Mouse (Mus musculus) neural tube, postnatal 0 days (tissue): ENCODE measurements around the gene Chac1. TPM values are rescaled to one million over a fixed set of nuclear protein-coding genes. Genes with fewer than 3 reads are reported as not detected.

Source experiments
- polyA plus RNA-seq: library from polyadenylated mRNA; unstranded; fragments of >200 nt; fragmentation: Nextera tagmentation; extraction: Ambion mirVana; gene quantifications from 2 replicates; pipeline ENCODE4 v1.2.1, GENCODE M21; 2015

Gene Chac1
- polyA plus RNA-seq: 15.1 and 16.3 TPM in 2 replicates

DNA sequence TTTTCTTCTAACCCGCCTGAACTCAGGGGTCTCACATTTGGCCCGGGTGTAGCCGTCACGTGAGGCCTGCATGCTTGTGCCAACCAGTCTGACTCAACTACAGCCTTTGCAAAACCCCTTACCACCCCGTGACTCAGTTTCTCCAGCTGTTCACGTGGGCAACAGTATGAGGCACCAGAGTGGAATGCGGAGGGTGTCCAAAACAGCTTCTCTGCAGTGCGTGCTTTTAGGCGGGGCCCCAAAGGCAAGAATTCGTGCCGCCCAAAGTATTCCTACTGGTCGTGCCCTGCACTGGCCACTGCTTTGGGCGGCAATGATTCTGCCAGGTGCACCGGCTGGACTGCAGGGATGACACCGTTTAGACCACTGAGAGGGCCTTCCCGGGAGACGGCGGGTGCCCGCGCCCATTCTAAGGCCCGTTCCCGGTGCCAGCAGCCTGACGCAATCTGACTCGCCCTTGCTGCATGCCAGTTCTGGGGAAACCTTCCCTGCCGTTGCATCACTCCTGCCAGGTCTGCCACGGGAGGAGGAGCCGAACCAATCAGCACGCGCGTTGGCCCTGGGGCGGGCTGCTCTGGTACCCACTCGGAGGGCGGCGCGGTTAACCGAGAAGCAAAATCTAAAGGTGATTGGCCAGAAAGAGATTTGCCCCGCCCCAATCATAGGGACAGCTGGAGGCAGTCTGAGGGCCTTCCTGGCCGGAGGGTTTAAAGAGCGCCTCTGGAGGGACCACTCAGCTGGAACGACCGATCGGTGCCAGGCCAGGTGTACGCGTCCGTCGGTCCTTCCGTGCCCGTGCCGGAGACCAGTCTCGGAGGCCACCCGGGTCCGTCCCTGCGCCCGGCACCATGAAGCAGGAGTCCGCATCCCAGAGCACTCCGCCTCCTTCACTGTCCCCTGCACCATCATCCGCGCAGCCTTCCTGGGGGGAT, at the start of gene Chac1:
Gene Chac1 (plus strand): TSS at position 675 of the 932 bp plus-strand sequence.

DNA sequence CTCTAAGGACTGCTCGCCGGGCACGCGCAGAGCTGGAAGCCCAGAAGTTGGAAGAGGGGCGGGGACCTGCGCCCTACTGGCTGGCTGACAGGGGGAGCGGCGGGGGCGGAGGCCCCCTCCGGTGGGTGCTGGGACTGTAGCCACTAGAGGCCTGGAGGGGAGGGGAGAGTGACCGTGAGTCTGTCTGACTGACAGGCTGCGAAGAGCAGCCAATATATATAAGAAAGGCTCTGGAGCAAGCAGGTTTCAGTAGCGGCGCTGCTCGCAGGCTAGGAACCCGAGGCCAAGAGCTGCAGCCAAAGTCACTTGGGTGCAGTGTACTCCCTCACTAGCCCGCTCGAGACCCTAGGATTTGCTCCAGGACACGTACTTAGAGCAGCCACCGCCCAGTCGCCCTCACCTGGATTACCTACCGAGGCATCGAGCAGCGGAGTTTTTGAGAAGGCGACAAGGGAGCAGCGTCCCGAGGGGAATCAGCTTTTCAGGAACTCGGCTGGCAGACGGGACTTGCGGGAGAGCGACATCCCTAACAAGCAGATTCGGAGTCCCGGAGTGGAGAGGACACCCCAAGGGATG, 25.4 kb upstream of the Chac1 start, which contains the start of gene Dll4:
Gene Dll4 (plus strand): TSS at position 217 of the 576 bp plus-strand sequence.

Other genes starting within 250 kb of the Chac1 start
- gene Rad51, start 238.4 kb upstream of the Chac1 start, polyA plus RNA-seq: 4.9 and 5.0 TPM in 2 replicates
- gene Rmdn3, start 194.2 kb upstream of the Chac1 start, polyA plus RNA-seq: 37.5 and 40.3 TPM in 2 replicates
- gene Gchfr, start 183.5 kb upstream of the Chac1 start, polyA plus RNA-seq: 5.1 and 5.2 TPM in 2 replicates
- gene Gm14137, start 176.7 kb upstream of the Chac1 start, polyA plus RNA-seq: 0.32 and 0.74 TPM in 2 replicates
- 50.5 and 60.4 TPM in 2 replicates for gene Zfyve19, start 142.6 kb upstream of the Chac1 start, polyA plus RNA-seq
- gene Dnajc17, start 142.4 kb upstream of the Chac1 start, polyA plus RNA-seq: 18.1 and 21.3 TPM in 2 replicates
- gene Ppp1r14d, start 121.3 kb upstream of the Chac1 start, polyA plus RNA-seq: not detected in 2 replicates
- gene Spint1, start 113.9 kb upstream of the Chac1 start, polyA plus RNA-seq: 0.68 and 0.87 TPM in 2 replicates
- gene Rhov, start 80.0 kb upstream of the Chac1 start, polyA plus RNA-seq: 48.6 and 49.2 TPM in 2 replicates
- gene Vps18, start 62.5 kb upstream of the Chac1 start, polyA plus RNA-seq: 17.6 and 19.3 TPM in 2 replicates
- gene Dll4, start 25.4 kb upstream of the Chac1 start, polyA plus RNA-seq: 1.8 and 3.0 TPM in 2 replicates
- gene Ino80, start 126.5 kb downstream of the Chac1 start, polyA plus RNA-seq: 2.6 and 3.0 TPM in 2 replicates
- 0.84 and 1.8 TPM in 2 replicates for gene Exd1, start 196.4 kb downstream of the Chac1 start, polyA plus RNA-seq
- 50.6 and 51.2 TPM in 2 replicates for gene Chp1, start 196.5 kb downstream of the Chac1 start, polyA plus RNA-seq